Mouse (Mus musculus): Measurements from ENCODE around the gene Gm42715.

Gm42715 gene

GRCm38 (mm10) chr7:127585031-127585430, 65.6 kb downstream of the Gm42715 start:
- DNase-seq (ENCODE audit: low spot score in 2 of 2) = no peak

GRCm38 (mm10) chr7:127586149-127586548, 66.8 kb downstream of the Gm42715 start:
- DNase-seq (ENCODE audit: low spot score in 2 of 2) = no peak

- DNase-seq (ENCODE audit: low spot score in 2 of 2) = no peak
These were observed 67.8 kb downstream of the Gm42715 start for GRCm38 (mm10) chr7:127587196-127587595.

- peak; percentile 96 to 97 for DNase-seq (ENCODE audit: low spot score in 2 of 2)
These were observed 68.9 kb downstream of the Gm42715 start, which contains the start of the genes Ccdc189 and Rnf40 for GRCm38 (mm10) chr7:127588011-127588871. TSS of gene Ccdc189 (minus strand) at chr7:127588595. TSS of gene Rnf40 (plus strand) at chr7:127588767.

GRCm38 (mm10) chr7:127588901-127589300, 69.5 kb downstream of the Gm42715 start:
- DNase-seq (ENCODE audit: low spot score in 2 of 2) = no peak

- DNase-seq (ENCODE audit: low spot score in 2 of 2) = no peak
These were observed 70.3 kb downstream of the Gm42715 start for GRCm38 (mm10) chr7:127589637-127590036.

- DNase-seq (ENCODE audit: low spot score in 2 of 2) = no peak
These were observed 71.7 kb downstream of the Gm42715 start for GRCm38 (mm10) chr7:127591108-127591507.

GRCm38 (mm10) chr7:127592575-127592974, 73.2 kb downstream of the Gm42715 start:
- no peak for DNase-seq (ENCODE audit: low spot score in 2 of 2)

GRCm38 (mm10) chr7:127596747-127597146, 77.4 kb downstream of the Gm42715 start:
- DNase-seq (ENCODE audit: low spot score in 2 of 2) = no peak

- DNase-seq (ENCODE audit: low spot score in 2 of 2) = no peak
These were observed 81.2 kb downstream of the Gm42715 start for GRCm38 (mm10) chr7:127600612-127601011.

GRCm38 (mm10) chr7:127601735-127602134, 82.4 kb downstream of the Gm42715 start:
- DNase-seq (ENCODE audit: low spot score in 2 of 2) = no peak

- DNase-seq (ENCODE audit: low spot score in 2 of 2) = no peak
These were observed 83.5 kb downstream of the Gm42715 start for GRCm38 (mm10) chr7:127602903-127603302.

- DNase-seq (ENCODE audit: low spot score in 2 of 2) = no peak
These were observed 84.9 kb downstream of the Gm42715 start for GRCm38 (mm10) chr7:127604256-127604655.

GRCm38 (mm10) chr7:127607150-127607549, 87.8 kb downstream of the Gm42715 start:
- DNase-seq (ENCODE audit: low spot score in 2 of 2) = no peak

- DNase-seq (ENCODE audit: low spot score in 2 of 2) = no peak
These were observed 91.6 kb downstream of the Gm42715 start for GRCm38 (mm10) chr7:127611011-127611410.

- no peak for DNase-seq (ENCODE audit: low spot score in 2 of 2)
These were observed 92.2 kb downstream of the Gm42715 start for GRCm38 (mm10) chr7:127611561-127611960.

GRCm38 (mm10) chr7:127613501-127613900, 94.1 kb downstream of the Gm42715 start:
- DNase-seq (ENCODE audit: low spot score in 2 of 2) = no peak

- DNase-seq (ENCODE audit: low spot score in 2 of 2) = no peak
These were observed 94.7 kb downstream of the Gm42715 start for GRCm38 (mm10) chr7:127614091-127614490.

GRCm38 (mm10) chr7:127614511-127614890, 95.1 kb downstream of the Gm42715 start:
- no peak for DNase-seq (ENCODE audit: low spot score in 2 of 2)

GRCm38 (mm10) chr7:127614891-127615843, 95.8 kb downstream of the Gm42715 start, which contains the start of gene Zfp629:
TSS of gene Zfp629 (minus strand) at chr7:127615797.
- peak; percentile 52 to 82 for DNase-seq (ENCODE audit: low spot score in 2 of 2)

- no peak for DNase-seq (ENCODE audit: low spot score in 2 of 2)
These were observed 97.0 kb downstream of the Gm42715 start for GRCm38 (mm10) chr7:127616336-127616735.

All from left cerebral cortex, adult 9 months (tissue).